Mouse (Mus musculus) kidney, postnatal 0 days (tissue): ENCODE data around the gene Plek2. TPM values are rescaled to one million over a fixed set of nuclear protein-coding genes. Genes with fewer than 3 reads are reported as not detected.

Experiments used
- ATAC-seq: fragments of 200-750 bp; cut with Nextera tagmentation; replicated peaks from 2 replicates; pipeline ENCODE4 v1.8.0; 2017; ENCODE audit warnings: low read depth, moderate number of reproducible peaks, moderate TSS enrichment, moderate library complexity; ENCODE audit not compliant: low FRiP score
- DNase-seq: peaks from one replicate; pipeline ENCODE4 v3.0.0-alpha.2; 2016; ENCODE audit warnings: low spot score
- H3K27ac ChIP-seq: fragments of 300-500 bp; sonication (generic); 2 replicates; pipeline ENCODE4 v1.5.1; 2014; ENCODE audit warnings: mild to moderate bottlenecking
- H3K27me3 ChIP-seq: fragments of 300-500 bp; sonication (generic); 2 replicates; pipeline ENCODE4 v1.6.1; 2014; ENCODE audit warnings: low read length, mixed read lengths; ENCODE audit not compliant: insufficient read depth
- H3K36me3 ChIP-seq: fragments of 300-500 bp; sonication (generic); 2 replicates; pipeline ENCODE4 v1.6.1; 2014; ENCODE audit warnings: low read length, mixed read lengths; ENCODE audit not compliant: insufficient read depth
- H3K4me1 ChIP-seq: fragments of 300-500 bp; sonication (generic); replicated peaks from 2 replicates; pipeline ENCODE4 v1.6.1; 2014; ENCODE audit warnings: antibody characterized with exemption, low read length, mixed read lengths; ENCODE audit not compliant: insufficient read depth
- H3K4me2 ChIP-seq: fragments of 300-500 bp; sonication (generic); 2 replicates; pipeline ENCODE4 v1.6.1; 2014; ENCODE audit warnings: mild to moderate bottlenecking, low read length, moderate library complexity, mixed read lengths
- H3K4me3 ChIP-seq: fragments of 300-500 bp; sonication (generic); replicated peaks from 2 replicates; pipeline ENCODE4 v1.5.1; 2014; ENCODE audit warnings: low read depth, low read length
- H3K9ac ChIP-seq: fragments of 300-500 bp; sonication (generic); 2 replicates; pipeline ENCODE4 v1.6.1; 2014; ENCODE audit warnings: low read depth, low read length
- H3K9me3 ChIP-seq: fragments of 300-500 bp; sonication (generic); replicated peaks from 2 replicates; pipeline ENCODE4 v1.6.1; 2016; ENCODE audit warnings: low read length, inconsistent platforms, mixed read lengths
- CTCF ChIP-seq: IDR thresholded peaks from 2 replicates; pipeline ENCODE4 v1.5.1; 2016; ENCODE audit warnings: antibody characterized with exemption, low read depth, mild to moderate bottlenecking, moderate library complexity
- WGBS: fragments of 180-500 bp; shearing (Covaris S2); extraction: QIAGEN DNeasy Blood & Tissue Kit; methylation state at CpG from one replicate; pipeline ENCODE4 v1.1.7; 2014; 5-methylcytosine and 5-hydroxymethylcytosine counted together
- polyA plus RNA-seq: library from polyadenylated mRNA; unstranded; fragments of >200 nt; fragmentation: Nextera tagmentation; extraction: Ambion mirVana; gene quantifications from 2 replicates; pipeline ENCODE4 v1.2.1, GENCODE M21; 2015

Plek2 gene
- polyA plus RNA-seq, 1 experiment from 2014 or later: 5.3 TPM

GRCm38 (mm10) chr12:78901467-78901866 lies 5.3 kb downstream of the Plek2 start:
- no peak for TF ChIP-seq CTCF
- 84% methylated on average over 5 of the region's 5 CpGs for WGBS
- H3K36me3 ChIP-seq: no peaks in the 10 kb centered on the region
- H3K9me3 ChIP-seq: no peaks in the 10 kb centered on the region
- no peak overlapping the region for H3K4me3 ChIP-seq
- no peak overlapping the region for H3K4me2 ChIP-seq
- H3K27me3 ChIP-seq: no peaks in the 10 kb centered on the region
- ATAC-seq (no peak), DNase-seq (no peak)
- H3K4me1 ChIP-seq: no peaks in the 10 kb centered on the region
- no peak overlapping the region for H3K9ac ChIP-seq
- H3K27ac ChIP-seq: no peak overlapping the region

GRCm38 (mm10) chr12:78897861-78898260 lies 8.9 kb downstream of the Plek2 start:
- no peak for ATAC-seq
- no peaks in the 10 kb centered on the region for H3K9me3 ChIP-seq
- H3K4me3 ChIP-seq: no peak overlapping the region
- no peak for DNase-seq
- no peaks in the 10 kb centered on the region for H3K36me3 ChIP-seq
- H3K4me2 ChIP-seq: no peak overlapping the region
- H3K4me1 ChIP-seq: no peaks in the 10 kb centered on the region
- 96% methylated on average over 1 of the region's 1 CpGs for WGBS
- no peak for TF ChIP-seq CTCF
- H3K9ac ChIP-seq: no peak overlapping the region
- H3K27me3 ChIP-seq: no peaks in the 10 kb centered on the region
- no peak overlapping the region for H3K27ac ChIP-seq

- Histone ChIP-seq H3K9me3 (no peaks in the 10 kb centered on the region), H3K27ac (no peak overlapping the region), H3K4me3 (no peak overlapping the region), H3K36me3 (peaks cover 3% of the 10 kb centered on the region; the same call in 1 of the 2 replicates), H3K4me2 (no peak overlapping the region), H3K9ac (no peak overlapping the region), H3K4me1 (no peaks in the 10 kb centered on the region), H3K27me3 (no peaks in the 10 kb centered on the region)
- ATAC-seq (no peak), DNase-seq (no peak)
- 87% methylated on average over 2 of the region's 2 CpGs for WGBS
- no peak for TF ChIP-seq CTCF
Observed at GRCm38 (mm10) chr12:78891149-78891548, 15.6 kb downstream of the Plek2 start.

GRCm38 (mm10) chr12:78890062-78890461 lies 16.7 kb downstream of the Plek2 start:
- Histone ChIP-seq H3K36me3 (peaks cover 6% of the 10 kb centered on the region; the same call in 1 of the 2 replicates), H3K9ac (no peak overlapping the region), H3K4me1 (no peaks in the 10 kb centered on the region), H3K27me3 (no peaks in the 10 kb centered on the region), H3K4me3 (no peak overlapping the region), H3K4me2 (no peak overlapping the region), H3K27ac (no peak overlapping the region), H3K9me3 (no peaks in the 10 kb centered on the region)
- ATAC-seq (no peak), DNase-seq (no peak)
- 57% methylated on average over 1 of the region's 1 CpGs for WGBS
- no peak for TF ChIP-seq CTCF

GRCm38 (mm10) chr12:78874581-78874980 lies 32.2 kb downstream of the Plek2 start:
- Histone ChIP-seq H3K4me1 (no peaks in the 10 kb centered on the region), H3K4me2 (no peak overlapping the region), H3K36me3 (peaks cover 28% of the 10 kb centered on the region), H3K9me3 (no peaks in the 10 kb centered on the region), H3K9ac (no peak overlapping the region), H3K27ac (no peak overlapping the region), H3K27me3 (no peaks in the 10 kb centered on the region), H3K4me3 (no peak overlapping the region)
- TF ChIP-seq CTCF: 0 out of 2 replicates have a peak, but pooled peaks have one; percentile 8
- WGBS: 98% methylated on average over 3 of the region's 3 CpGs
- ATAC-seq (no peak), DNase-seq (no peak)

- no peak for DNase-seq
- Histone ChIP-seq H3K27ac (no peak overlapping the region), H3K4me3 (no peak overlapping the region), H3K36me3 (peaks cover 15% of the 10 kb centered on the region), H3K27me3 (no peaks in the 10 kb centered on the region), H3K4me1 (peaks cover 2% of the 10 kb centered on the region; the same call in 1 of the 2 replicates), H3K9me3 (no peaks in the 10 kb centered on the region), H3K9ac (no peak overlapping the region), H3K4me2 (no peak overlapping the region)
- 81% methylated on average over 1 of the region's 1 CpGs for WGBS
- no peak for TF ChIP-seq CTCF
- no peak for ATAC-seq
Observed at GRCm38 (mm10) chr12:78868115-78868514, 38.6 kb downstream of the Plek2 start.

GRCm38 (mm10) chr12:78865434-78865833 lies 41.3 kb downstream of the Plek2 start:
- Histone ChIP-seq H3K9me3 (no peaks in the 10 kb centered on the region), H3K4me2 (no peak overlapping the region), H3K4me3 (no peak overlapping the region), H3K27me3 (no peaks in the 10 kb centered on the region), H3K27ac (no peak overlapping the region), H3K4me1 (peaks cover 4% of the 10 kb centered on the region), H3K36me3 (peaks cover 15% of the 10 kb centered on the region), H3K9ac (no peak overlapping the region)
- ATAC-seq (no peak), DNase-seq (no peak)
- WGBS: 97% methylated on average over 1 of the region's 1 CpGs
- TF ChIP-seq CTCF: peak; percentile 40; the same call in 1 of the 2 replicates
